9 mouse cellular contexts compared by ENCODE assay signal in genomic region chr11:100640159-100640906, GRCm38 (mm10). TPM values are rescaled to one million over a fixed set of nuclear protein-coding genes. Genes with fewer than 3 reads are reported as not detected.
DNase-seq lines count a peak whose midpoint lies in the region; ATAC-seq and TF ChIP-seq lines count a peak whose summit lies in the region.
"Had no signal": no experiment of that assay in that cellular context is flagged by ENCODE, and none has a peak within 500 bp of the region (broad histone marks: within the 10 kb centered on the region; RNA-seq: fewer than 3 reads in every experiment).

No protein-coding gene starts in this region.

- H3K36me3 ChIP-seq in kidney, embryonic 15.5 days, result no peaks in the 10 kb centered on the region

- peak; percentile 95 for ATAC-seq in frontal cortex, adult (ENCODE audit: low TSS enrichment)
- peak; percentile 60 for ATAC-seq in kidney, embryonic 15.5 days (replicated peaks; ENCODE audit: low FRiP score)
- ATAC-seq in inflammation-experienced regulatory T-cells, adult 6 months, result no peak

- H3K9ac ChIP-seq in kidney, embryonic 15.5 days, result peak overlapping the region; percentile 21

- DNase-seq in layer of hippocampus, adult 2 months (ENCODE audit: low spot score in 2 of 2), result peak; percentile 43 to 50
- DNase-seq in layer of hippocampus, adult 11-12 months (ENCODE audit: low spot score), result no peak
- DNase-seq in lung, postnatal 10 days, result peak; percentile 35
- peak; percentile 68 for DNase-seq in right cerebral cortex, postnatal 25 days

- WGBS in kidney, embryonic 15.5 days, result 7% methylated on average over 52 of the region's 52 CpGs

- TF ChIP-seq CTCF in layer of hippocampus, adult 2 months (conservative IDR thresholded peaks at IDR 0.05), result peak; percentile 75

- no peaks in the 10 kb centered on the region for H3K4me1 ChIP-seq in brown adipose tissue, adult 24 weeks (ENCODE audit: control insufficient read depth, insufficient read depth, insufficient read length, low read length)
- H3K4me1 ChIP-seq in kidney, embryonic 15.5 days, result peaks cover 13% of the 10 kb centered on the region

- H3K9me3 ChIP-seq in kidney, embryonic 15.5 days (replicated peaks), result no peaks in the 10 kb centered on the region

- peak overlapping the region; percentile 53 for H3K4me3 ChIP-seq in layer of hippocampus, adult 2 months
- peak overlapping the region; percentile 37 for H3K4me3 ChIP-seq in brown adipose tissue, adult 24 weeks (ENCODE audit: insufficient read depth, low read depth, low read length)
- peak overlapping the region; percentile 42 for H3K4me3 ChIP-seq in kidney, embryonic 15.5 days (replicated peaks)

- peaks cover 40% of the 10 kb centered on the region for H3K27me3 ChIP-seq in kidney, embryonic 15.5 days

- H3K27ac ChIP-seq in layer of hippocampus, adult 2 months, result no peak overlapping the region
- H3K27ac ChIP-seq in brown adipose tissue, adult 24 weeks (replicated peaks; ENCODE audit: low read depth, low read length), result no peak overlapping the region
- no peak overlapping the region for H3K27ac ChIP-seq in kidney, embryonic 15.5 days

- peak overlapping the region; percentile 88 for H3K4me2 ChIP-seq in kidney, embryonic 15.5 days

RNA-seq across cellular contexts. Expression of gene Dnajc7, which starts 20.4 kb away (rescaled TPM):
- total RNA-seq in layer of hippocampus, adult 2 months (2021), result 100 to 1,000 TPM; 242 to 257 TPM
- polyA plus RNA-seq in brown adipose tissue, adult 24 weeks (2012; ENCODE audit: insufficient read depth, insufficient read length, missing spikeins), result 246 and 295 TPM in 2 replicates
- polyA plus RNA-seq in kidney, embryonic 15.5 days (2015; fragmentation: Nextera tagmentation; extraction: Ambion mirVana), result 238 and 241 TPM in 2 replicates
- polyA plus RNA-seq in inflammation-experienced regulatory T-cells, adult 6 months (2017; shearing (Covaris generic)), result 100 to 1,000 TPM; 283 to 389 (median 360) TPM

RNA-seq across cellular contexts. Expression of gene Nkiras2, which starts 21.3 kb away (rescaled TPM):
- 10 to 100 TPM; 11.8 to 13.1 TPM for total RNA-seq in layer of hippocampus, adult 2 months (2021)
- polyA plus RNA-seq in brown adipose tissue, adult 24 weeks (2012; ENCODE audit: insufficient read depth, insufficient read length, missing spikeins), result 32.0 and 37.6 TPM in 2 replicates
- polyA plus RNA-seq in kidney, embryonic 15.5 days (2015; fragmentation: Nextera tagmentation; extraction: Ambion mirVana), result 59.7 and 63.5 TPM in 2 replicates
- 10 to 100 TPM; 24.1 to 32.6 (median 27.2) TPM for polyA plus RNA-seq in inflammation-experienced regulatory T-cells, adult 6 months (2017; shearing (Covaris generic))

RNA-seq across cellular contexts. Expression of gene Zfp385c, which starts 51.9 kb away (rescaled TPM):
- under 1 TPM; 0.20 to 0.67 TPM for total RNA-seq in layer of hippocampus, adult 2 months (2021)
- not detected in 2 replicates for polyA plus RNA-seq in brown adipose tissue, adult 24 weeks (2012; ENCODE audit: insufficient read depth, insufficient read length, missing spikeins)
- 0.27 and 0.40 TPM in 2 replicates for polyA plus RNA-seq in kidney, embryonic 15.5 days (2015; fragmentation: Nextera tagmentation; extraction: Ambion mirVana)
- polyA plus RNA-seq in inflammation-experienced regulatory T-cells, adult 6 months (2017; shearing (Covaris generic)), result not detected
- total RNA-seq: neutrophil, adult 5-6 weeks had no signal
